Mouse (Mus musculus): ENCODE results near the gene BC107364. TPM values are rescaled to one million over a fixed set of nuclear protein-coding genes. Genes with fewer than 3 reads are reported as not detected.
"Not testable (repeated sequence)": the region's sequence is repeated elsewhere in the genome, so short reads cannot be mapped to it uniquely, and the experiment has no call there.

The BC107364 gene
- polyA plus RNA-seq, 1 experiment from 2014 or later: not detected

DNA sequence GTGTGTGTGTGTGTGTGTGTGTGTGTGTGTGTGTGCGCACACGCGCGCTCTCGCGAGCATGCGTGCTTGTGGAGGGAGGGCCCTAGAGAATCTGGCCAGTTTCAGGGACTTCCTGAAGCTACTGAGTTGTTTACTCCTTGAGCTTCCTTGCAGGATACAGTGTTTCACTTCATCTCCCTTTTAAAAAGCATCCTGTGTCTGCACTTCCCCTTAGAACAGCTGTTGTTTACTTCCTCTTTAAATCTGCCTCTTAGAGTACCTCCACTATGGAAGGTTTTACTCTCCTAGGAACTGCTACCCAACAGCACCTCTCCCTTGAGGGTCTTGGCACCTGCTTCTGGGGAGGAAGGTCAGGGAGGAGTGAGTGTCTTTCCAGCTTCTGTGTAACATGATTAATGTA is 55.2 kb downstream of the BC107364 start:
- no peaks in the 10 kb centered on the region for H3K36me3 ChIP-seq (replicated peaks)
- H3K27ac ChIP-seq: no peak overlapping the region
- DNase-seq (ENCODE audit: extremely low spot score, low spot score): no peak
- no peaks in the 10 kb centered on the region for H3K9me3 ChIP-seq
- peaks cover 11% of the 10 kb centered on the region for H3K4me1 ChIP-seq
- H3K27me3 ChIP-seq (ENCODE audit: poor library complexity, severe bottlenecking): peaks cover 96% of the 10 kb centered on the region
- H3K4me3 ChIP-seq: no peak overlapping the region
- WGBS: 96% methylated on average over 7 of the region's 7 CpGs

- not testable (repeated sequence) for H3K4me3 ChIP-seq; H3K9me3 ChIP-seq; DNase-seq (ENCODE audit: extremely low spot score, low spot score); H3K4me1 ChIP-seq; H3K36me3 ChIP-seq (replicated peaks); H3K27ac ChIP-seq
- peaks cover 37% of the 10 kb centered on the region for H3K27me3 ChIP-seq (ENCODE audit: poor library complexity, severe bottlenecking)
- WGBS: no CpG with 5 or more reads among the region's 18 CpGs
These were observed 64.9 kb downstream of the BC107364 start for GRCm38 (mm10) chr3:96387202-96387601.

Other genes starting within 250 kb of the BC107364 start
- 89.3 and 93.0 TPM in 2 replicates for gene Bola1, start 232.6 kb downstream of the BC107364 start, polyA plus RNA-seq (2016; fragmentation: Nextera tagmentation; extraction: Ambion mirVana)
- gene Hist2h2ab, start 232.4 kb downstream of the BC107364 start, polyA plus RNA-seq (2016; fragmentation: Nextera tagmentation; extraction: Ambion mirVana): not detected in 2 replicates
- 11.3 and 12.6 TPM in 2 replicates for gene Hist2h2ac, start 231.4 kb downstream of the BC107364 start, polyA plus RNA-seq (2016; fragmentation: Nextera tagmentation; extraction: Ambion mirVana)
- 12.8 and 15.5 TPM in 2 replicates for gene Hist2h2be, start 231.2 kb downstream of the BC107364 start, polyA plus RNA-seq (2016; fragmentation: Nextera tagmentation; extraction: Ambion mirVana)
- gene Hist2h3c2, start 213.2 kb downstream of the BC107364 start, polyA plus RNA-seq (2016; fragmentation: Nextera tagmentation; extraction: Ambion mirVana): 5.9 and 6.4 TPM in 2 replicates
- 19.2 and 34.4 TPM in 2 replicates for gene Hist2h2aa2, start 212.0 kb downstream of the BC107364 start, polyA plus RNA-seq (2016; fragmentation: Nextera tagmentation; extraction: Ambion mirVana)
- 8.1 and 16.6 TPM in 2 replicates for gene Hist2h2aa1, start 206.8 kb downstream of the BC107364 start, polyA plus RNA-seq (2016; fragmentation: Nextera tagmentation; extraction: Ambion mirVana)
- gene Hist2h3c1, start 205.6 kb downstream of the BC107364 start, polyA plus RNA-seq (2016; fragmentation: Nextera tagmentation; extraction: Ambion mirVana): 0.86 TPM in 1 of 2 replicates, not detected in the other
- gene Hist2h4, start 189.0 kb downstream of the BC107364 start, polyA plus RNA-seq (2016; fragmentation: Nextera tagmentation; extraction: Ambion mirVana): 12.0 and 14.2 TPM in 2 replicates
- gene Hist2h3b, start 183.7 kb downstream of the BC107364 start, polyA plus RNA-seq (2016; fragmentation: Nextera tagmentation; extraction: Ambion mirVana): 48.0 and 48.8 TPM in 2 replicates
- 10.2 and 10.5 TPM in 2 replicates for gene Hist2h2bb, start 182.6 kb downstream of the BC107364 start, polyA plus RNA-seq (2016; fragmentation: Nextera tagmentation; extraction: Ambion mirVana)
- 0.84 and 1.3 TPM in 2 replicates for gene Fcgr1, start 158.3 kb downstream of the BC107364 start, polyA plus RNA-seq (2016; fragmentation: Nextera tagmentation; extraction: Ambion mirVana)
- gene Hfe2, start 72.9 kb upstream of the BC107364 start, polyA plus RNA-seq (2016; fragmentation: Nextera tagmentation; extraction: Ambion mirVana): 1.6 and 1.8 TPM in 2 replicates
- gene Txnip, start 105.7 kb upstream of the BC107364 start, polyA plus RNA-seq (2016; fragmentation: Nextera tagmentation; extraction: Ambion mirVana): 26.8 and 27.9 TPM in 2 replicates
- 0.66 and 1.6 TPM in 2 replicates for gene Gm16253, start 124.7 kb upstream of the BC107364 start, polyA plus RNA-seq (2016; fragmentation: Nextera tagmentation; extraction: Ambion mirVana)
- 23.8 and 27.3 TPM in 2 replicates for gene Polr3gl, start 141.9 kb upstream of the BC107364 start, polyA plus RNA-seq (2016; fragmentation: Nextera tagmentation; extraction: Ambion mirVana)
- gene Ankrd34a, start 144.3 kb upstream of the BC107364 start, polyA plus RNA-seq (2016; fragmentation: Nextera tagmentation; extraction: Ambion mirVana): 1.2 TPM in 2 replicates
- gene Lix1l, start 148.8 kb upstream of the BC107364 start, polyA plus RNA-seq (2016; fragmentation: Nextera tagmentation; extraction: Ambion mirVana): 3.2 and 3.9 TPM in 2 replicates
- gene Rbm8a, start 177.6 kb upstream of the BC107364 start, polyA plus RNA-seq (2016; fragmentation: Nextera tagmentation; extraction: Ambion mirVana): 224 and 226 TPM in 2 replicates
- 36.6 and 40.7 TPM in 2 replicates for gene Pex11b, start 183.1 kb upstream of the BC107364 start, polyA plus RNA-seq (2016; fragmentation: Nextera tagmentation; extraction: Ambion mirVana)
- 0.11 and 0.12 TPM in 2 replicates for gene Gm42957, start 183.2 kb upstream of the BC107364 start, polyA plus RNA-seq (2016; fragmentation: Nextera tagmentation; extraction: Ambion mirVana)
- gene Itga10, start 193.3 kb upstream of the BC107364 start, polyA plus RNA-seq (2016; fragmentation: Nextera tagmentation; extraction: Ambion mirVana): 0.43 and 0.51 TPM in 2 replicates
- gene Ankrd35, start 217.8 kb upstream of the BC107364 start, polyA plus RNA-seq (2016; fragmentation: Nextera tagmentation; extraction: Ambion mirVana): 0.06 and 0.09 TPM in 2 replicates
- gene Pias3, start 244.1 kb upstream of the BC107364 start, polyA plus RNA-seq (2016; fragmentation: Nextera tagmentation; extraction: Ambion mirVana): 45.2 and 49.6 TPM in 2 replicates

Data from forebrain, embryonic 10.5 days (tissue).